Mouse (Mus musculus): ENCODE measurements at regions not wholly inside any gene's neighbourhood (a gene's known extent, or its start where the extent isn't known, plus 50 kb on each side); places are given as distances from the start of the nearest gene placed in this dataset.

GRCm38 (mm10) chr17:60804715-60805449 is 1791.7 kb upstream of the Nudt12 start:
- no peak overlapping the region for H3K9ac ChIP-seq (replicated peaks)

GRCm38 (mm10) chr17:60762270-60762669 is 1749.1 kb upstream of the Nudt12 start:
- ATAC-seq (ENCODE audit: insufficient number of reproducible peaks, insufficient read depth, low FRiP score, low TSS enrichment, low read depth): no peak
- Histone ChIP-seq H3K9me3 (no peaks in the 10 kb centered on the region), H3K4me2 (no peak overlapping the region), H3K4me3 (replicated peaks) (no peak overlapping the region), H3K4me1 (replicated peaks) (no peaks in the 10 kb centered on the region), H3K9ac (replicated peaks) (no peak overlapping the region), H3K27me3 (no peaks in the 10 kb centered on the region), H3K27ac (no peak overlapping the region), H3K36me3 (no peaks in the 10 kb centered on the region)
- WGBS: 91% methylated on average over 2 of the region's 2 CpGs

More at GRCm38 (mm10) chr17:60804715-60805449, 1791.7 kb upstream of the Nudt12 start:
- no peak overlapping the region for H3K4me2 ChIP-seq
- H3K27me3 ChIP-seq: no peaks in the 10 kb centered on the region
- no peak overlapping the region for H3K27ac ChIP-seq
- no peak for ATAC-seq (ENCODE audit: insufficient number of reproducible peaks, insufficient read depth, low FRiP score, low TSS enrichment, low read depth)
- no peaks in the 10 kb centered on the region for H3K36me3 ChIP-seq
- WGBS: 81% methylated on average over 8 of the region's 8 CpGs
- H3K4me1 ChIP-seq (replicated peaks): no peaks in the 10 kb centered on the region
- H3K4me3 ChIP-seq (replicated peaks): no peak overlapping the region
- H3K9me3 ChIP-seq: no peaks in the 10 kb centered on the region

GRCm38 (mm10) chr17:60761100-60761499 is 1747.9 kb upstream of the Nudt12 start:
- H3K4me3 ChIP-seq (replicated peaks): no peak overlapping the region
- H3K9me3 ChIP-seq: no peaks in the 10 kb centered on the region
- no peak overlapping the region for H3K9ac ChIP-seq (replicated peaks)
- H3K4me2 ChIP-seq: no peak overlapping the region
- no peaks in the 10 kb centered on the region for H3K36me3 ChIP-seq
- no peaks in the 10 kb centered on the region for H3K4me1 ChIP-seq (replicated peaks)
- no peak overlapping the region for H3K27ac ChIP-seq
- no peaks in the 10 kb centered on the region for H3K27me3 ChIP-seq
- ATAC-seq (ENCODE audit: insufficient number of reproducible peaks, insufficient read depth, low FRiP score, low TSS enrichment, low read depth): no peak

- no peak for ATAC-seq (ENCODE audit: insufficient number of reproducible peaks, insufficient read depth, low FRiP score, low TSS enrichment, low read depth)
- no peak overlapping the region for H3K9ac ChIP-seq (replicated peaks)
- H3K4me1 ChIP-seq (replicated peaks): no peaks in the 10 kb centered on the region
- no peak overlapping the region for H3K27ac ChIP-seq
- no peaks in the 10 kb centered on the region for H3K9me3 ChIP-seq
- no peaks in the 10 kb centered on the region for H3K36me3 ChIP-seq
- no peaks in the 10 kb centered on the region for H3K27me3 ChIP-seq
- 68% methylated on average over 1 of the region's 1 CpGs for WGBS
- H3K4me2 ChIP-seq: no peak overlapping the region
- H3K4me3 ChIP-seq (replicated peaks): no peak overlapping the region
Measured at GRCm38 (mm10) chr17:60742856-60743255, 1729.7 kb upstream of the Nudt12 start.

GRCm38 (mm10) chr17:60738211-60738610 is 1725.0 kb upstream of the Nudt12 start:
- Histone ChIP-seq H3K4me3 (replicated peaks) (no peak overlapping the region), H3K4me1 (replicated peaks) (no peaks in the 10 kb centered on the region), H3K27me3 (no peaks in the 10 kb centered on the region), H3K27ac (no peak overlapping the region), H3K36me3 (no peaks in the 10 kb centered on the region), H3K4me2 (no peak overlapping the region), H3K9ac (replicated peaks) (no peak overlapping the region), H3K9me3 (no peaks in the 10 kb centered on the region)
- WGBS: 57% methylated on average over 1 of the region's 1 CpGs
- ATAC-seq (ENCODE audit: insufficient number of reproducible peaks, insufficient read depth, low FRiP score, low TSS enrichment, low read depth): no peak

GRCm38 (mm10) chr17:60720138-60720537 is 1707.0 kb upstream of the Nudt12 start:
- no peak overlapping the region for H3K9ac ChIP-seq (replicated peaks)
- no peak overlapping the region for H3K4me3 ChIP-seq (replicated peaks)
- no peak for ATAC-seq (ENCODE audit: insufficient number of reproducible peaks, insufficient read depth, low FRiP score, low TSS enrichment, low read depth)
- no peaks in the 10 kb centered on the region for H3K36me3 ChIP-seq
- no peaks in the 10 kb centered on the region for H3K4me1 ChIP-seq (replicated peaks)
- no peaks in the 10 kb centered on the region for H3K9me3 ChIP-seq
- no peak overlapping the region for H3K4me2 ChIP-seq
- H3K27ac ChIP-seq: no peak overlapping the region
- no peaks in the 10 kb centered on the region for H3K27me3 ChIP-seq
- WGBS: 93% methylated on average over 2 of the region's 2 CpGs

GRCm38 (mm10) chr17:60717931-60718621 is 1704.9 kb upstream of the Nudt12 start:
- Histone ChIP-seq H3K4me1 (replicated peaks) (no peaks in the 10 kb centered on the region), H3K36me3 (no peaks in the 10 kb centered on the region), H3K9me3 (no peaks in the 10 kb centered on the region), H3K4me2 (no peak overlapping the region), H3K9ac (replicated peaks) (no peak overlapping the region), H3K4me3 (replicated peaks) (no peak overlapping the region), H3K27ac (no peak overlapping the region), H3K27me3 (no peaks in the 10 kb centered on the region)
- no peak for ATAC-seq (ENCODE audit: insufficient number of reproducible peaks, insufficient read depth, low FRiP score, low TSS enrichment, low read depth)

- Histone ChIP-seq H3K4me2 (no peak overlapping the region), H3K4me3 (replicated peaks) (no peak overlapping the region), H3K9ac (replicated peaks) (no peak overlapping the region), H3K27ac (no peak overlapping the region), H3K4me1 (replicated peaks) (no peaks in the 10 kb centered on the region), H3K27me3 (no peaks in the 10 kb centered on the region), H3K36me3 (no peaks in the 10 kb centered on the region), H3K9me3 (no peaks in the 10 kb centered on the region)
- 78% methylated on average over 2 of the region's 2 CpGs for WGBS
- no peak for ATAC-seq (ENCODE audit: insufficient number of reproducible peaks, insufficient read depth, low FRiP score, low TSS enrichment, low read depth)
Measured at GRCm38 (mm10) chr17:60717494-60717893, 1704.3 kb upstream of the Nudt12 start.
